9 mouse cellular contexts compared by ENCODE assay signal in genomic region chr7:126587779-126588178, GRCm38 (mm10). TPM values are rescaled to one million over a fixed set of nuclear protein-coding genes. Genes with fewer than 3 reads are reported as not detected.
DNase-seq lines count a peak whose midpoint lies in the region; ATAC-seq and TF ChIP-seq lines count a peak whose summit lies in the region.
"Had no signal": no experiment of that assay in that cellular context is flagged by ENCODE, and none has a peak within 500 bp of the region (broad histone marks: within the 10 kb centered on the region; RNA-seq: fewer than 3 reads in every experiment).

No protein-coding gene starts in this region.

- peaks cover 53% of the 10 kb centered on the region for H3K27me3 ChIP-seq in forebrain, embryonic 10.5 days (ENCODE audit: poor library complexity, severe bottlenecking)
- 0 out of 2 replicates have a peak, but pooled peaks cover 5% of the 10 kb centered on the region for H3K27me3 ChIP-seq in forebrain, embryonic 16.5 days (replicated peaks; ENCODE audit: control insufficient read depth, insufficient read depth, low read length)
- peaks cover 10% of the 10 kb centered on the region for H3K27me3 ChIP-seq in kidney, embryonic 15.5 days

- TF ChIP-seq CTCF in lung, adult 2 months (IDR thresholded peaks at IDR 0.05; ENCODE audit: insufficient read depth, low read length): peak; percentile 48; the same call in 1 of the 2 replicates

- 5% methylated on average over 16 of the region's 16 CpGs for WGBS in forebrain, embryonic 10.5 days
- 2% methylated on average over 16 of the region's 16 CpGs for WGBS in forebrain, embryonic 16.5 days
- 6% methylated on average over 16 of the region's 16 CpGs for WGBS in kidney, embryonic 15.5 days
- WGBS in lung, adult 2 months: 12% methylated on average over 16 of the region's 16 CpGs

- H3K4me2 ChIP-seq in forebrain, embryonic 16.5 days (ENCODE audit: low read length): no peak overlapping the region
- peak overlapping the region; percentile 49 for H3K4me2 ChIP-seq in kidney, embryonic 15.5 days

- no peak for ATAC-seq in forebrain, embryonic 16.5 days
- ATAC-seq in kidney, embryonic 15.5 days (replicated peaks; ENCODE audit: low FRiP score): peak; percentile 49

- H3K27ac ChIP-seq in forebrain, embryonic 10.5 days: peak overlapping the region; percentile 73
- no peak overlapping the region for H3K27ac ChIP-seq in forebrain, embryonic 16.5 days (ENCODE audit: low read length)
- H3K27ac ChIP-seq in kidney, embryonic 15.5 days: no peak overlapping the region

- no peaks in the 10 kb centered on the region for H3K36me3 ChIP-seq in forebrain, embryonic 10.5 days (replicated peaks)
- no peaks in the 10 kb centered on the region for H3K36me3 ChIP-seq in forebrain, embryonic 16.5 days (ENCODE audit: control insufficient read depth, insufficient read depth)
- H3K36me3 ChIP-seq in kidney, embryonic 15.5 days: no peaks in the 10 kb centered on the region
- H3K36me3 ChIP-seq: G1E had no signal

- no peak overlapping the region for H3K9ac ChIP-seq in forebrain, embryonic 16.5 days (replicated peaks; ENCODE audit: low read depth, low read length)
- H3K9ac ChIP-seq in kidney, embryonic 15.5 days: peak overlapping the region; percentile 8; the same call in 1 of the 2 replicates

- no peaks in the 10 kb centered on the region for H3K9me3 ChIP-seq in forebrain, embryonic 10.5 days
- no peaks in the 10 kb centered on the region for H3K9me3 ChIP-seq in forebrain, embryonic 16.5 days (ENCODE audit: control insufficient read depth, low read length)
- H3K9me3 ChIP-seq in kidney, embryonic 15.5 days (replicated peaks): no peaks in the 10 kb centered on the region
- H3K9me3 ChIP-seq: G1E had no signal

- peaks cover 25% of the 10 kb centered on the region for H3K4me1 ChIP-seq in forebrain, embryonic 10.5 days
- 0 out of 2 replicates have a peak, but pooled peaks cover 4% of the 10 kb centered on the region for H3K4me1 ChIP-seq in forebrain, embryonic 16.5 days (replicated peaks; ENCODE audit: control insufficient read depth, insufficient read depth, low read length)
- peaks cover 15% of the 10 kb centered on the region for H3K4me1 ChIP-seq in kidney, embryonic 15.5 days
- H3K4me1 ChIP-seq in lung, adult 2 months (ENCODE audit: control insufficient read depth, insufficient read depth, low read length): no peaks in the 10 kb centered on the region; the same call in 1 of the 2 replicates

- intact Hi-C loops in gastrocnemius, postnatal 14 days (cut with DNase I; ENCODE audit: low total_unique reads): no loop called here

- peak overlapping the region; percentile 40 for H3K4me3 ChIP-seq in forebrain, embryonic 10.5 days
- no peak overlapping the region for H3K4me3 ChIP-seq in forebrain, embryonic 16.5 days (replicated peaks; ENCODE audit: low read length)
- H3K4me3 ChIP-seq in kidney, embryonic 15.5 days (replicated peaks): 0 out of 2 replicates have a peak overlapping the region, but pooled peaks have one; percentile 5
- no peak overlapping the region for H3K4me3 ChIP-seq in lung, adult 2 months (replicated peaks; ENCODE audit: extremely low read depth, low read depth, low read length)

- TF ChIP-seq POLR2A in lung, adult 2 months (IDR thresholded peaks at IDR 0.05; ENCODE audit: borderline replicate concordance, extremely low read depth, low read depth, low read length): no peak

- peak; percentile 78 for DNase-seq in forebrain, embryonic 10.5 days (ENCODE audit: extremely low spot score, low spot score)
- DNase-seq in adrenal gland, postnatal 25 days: peak; percentile 60
- peak; percentile 79 for DNase-seq in gastrocnemius, postnatal 14 days
- DNase-seq in lung, adult 2 months: peak; percentile 50
- DNase-seq in ovary, postnatal 36 days (ENCODE audit: low spot score): peak; percentile 76
- no peak for DNase-seq in adipocyte (ENCODE audit: low spot score)

RNA-seq across cellular contexts. Expression of gene Cln3, which starts 2.2 kb away (rescaled TPM):
- polyA plus RNA-seq in forebrain, embryonic 10.5 days (2016; fragmentation: Nextera tagmentation; extraction: Ambion mirVana): 20.7 and 25.8 TPM in 2 replicates
- polyA plus RNA-seq in forebrain, embryonic 16.5 days (2015; fragmentation: Nextera tagmentation; extraction: Ambion mirVana): 34.4 and 37.3 TPM in 2 replicates
- total RNA-seq in adrenal gland, postnatal 25 days (2021): 31.7 and 42.7 TPM in 2 replicates
- 1 to 10 TPM; 6.5 to 7.6 TPM for total RNA-seq in gastrocnemius, postnatal 14 days (2021)
- 36.0 and 38.8 TPM in 2 replicates for polyA plus RNA-seq in kidney, embryonic 15.5 days (2015; fragmentation: Nextera tagmentation; extraction: Ambion mirVana)
- polyA plus RNA-seq in lung, adult 2 months (2012; rRNA removed): 63.8 and 104 TPM in 2 replicates

RNA-seq across cellular contexts. Expression of gene Apobr, which starts 3.0 kb away (rescaled TPM):
- 0.67 and 0.79 TPM in 2 replicates for polyA plus RNA-seq in forebrain, embryonic 10.5 days (2016; fragmentation: Nextera tagmentation; extraction: Ambion mirVana)
- 0.29 and 0.77 TPM in 2 replicates for polyA plus RNA-seq in forebrain, embryonic 16.5 days (2015; fragmentation: Nextera tagmentation; extraction: Ambion mirVana)
- 1.4 and 3.2 TPM in 2 replicates for total RNA-seq in adrenal gland, postnatal 25 days (2021)
- total RNA-seq in gastrocnemius, postnatal 14 days (2021): under 1 TPM; 0.55 to 0.88 TPM
- 0.72 and 0.82 TPM in 2 replicates for polyA plus RNA-seq in kidney, embryonic 15.5 days (2015; fragmentation: Nextera tagmentation; extraction: Ambion mirVana)
- polyA plus RNA-seq in lung, adult 2 months (2012; rRNA removed): 17.6 and 18.1 TPM in 2 replicates

RNA-seq across cellular contexts. Expression of gene Il27, which starts 7.0 kb away (rescaled TPM):
- polyA plus RNA-seq in forebrain, embryonic 10.5 days (2016; fragmentation: Nextera tagmentation; extraction: Ambion mirVana): not detected in 2 replicates
- not detected in 2 replicates for polyA plus RNA-seq in forebrain, embryonic 16.5 days (2015; fragmentation: Nextera tagmentation; extraction: Ambion mirVana)
- not detected in 2 replicates for total RNA-seq in adrenal gland, postnatal 25 days (2021)
- not detected for total RNA-seq in gastrocnemius, postnatal 14 days (2021)
- not detected in 2 replicates for polyA plus RNA-seq in kidney, embryonic 15.5 days (2015; fragmentation: Nextera tagmentation; extraction: Ambion mirVana)
- polyA plus RNA-seq in lung, adult 2 months (2012; rRNA removed): 0.43 and 0.79 TPM in 2 replicates
- total RNA-seq: G1E had no signal
- polyA plus RNA-seq: G1E had no signal

RNA-seq across cellular contexts. Expression of gene Eif3c, which starts 21.6 kb away (rescaled TPM):
- 230 and 233 TPM in 2 replicates for polyA plus RNA-seq in forebrain, embryonic 10.5 days (2016; fragmentation: Nextera tagmentation; extraction: Ambion mirVana)
- 181 and 190 TPM in 2 replicates for polyA plus RNA-seq in forebrain, embryonic 16.5 days (2015; fragmentation: Nextera tagmentation; extraction: Ambion mirVana)
- total RNA-seq in adrenal gland, postnatal 25 days (2021): 256 and 282 TPM in 2 replicates
- total RNA-seq in gastrocnemius, postnatal 14 days (2021): 100 to 1,000 TPM; 135 to 136 TPM
- 231 and 236 TPM in 2 replicates for polyA plus RNA-seq in kidney, embryonic 15.5 days (2015; fragmentation: Nextera tagmentation; extraction: Ambion mirVana)
- polyA plus RNA-seq in lung, adult 2 months (2012; rRNA removed): 71.6 and 83.9 TPM in 2 replicates

RNA-seq across cellular contexts. Expression of gene Nupr1, which starts 42.9 kb away (rescaled TPM):
- 1.3 and 2.0 TPM in 2 replicates for polyA plus RNA-seq in forebrain, embryonic 10.5 days (2016; fragmentation: Nextera tagmentation; extraction: Ambion mirVana)
- polyA plus RNA-seq in forebrain, embryonic 16.5 days (2015; fragmentation: Nextera tagmentation; extraction: Ambion mirVana): 5.2 and 5.7 TPM in 2 replicates
- 12.1 and 20.7 TPM in 2 replicates for total RNA-seq in adrenal gland, postnatal 25 days (2021)
- 10 to 100 TPM; 15.4 to 18.3 TPM for total RNA-seq in gastrocnemius, postnatal 14 days (2021)
- 9.7 and 13.6 TPM in 2 replicates for polyA plus RNA-seq in kidney, embryonic 15.5 days (2015; fragmentation: Nextera tagmentation; extraction: Ambion mirVana)
- 48.1 and 102 TPM in 2 replicates for polyA plus RNA-seq in lung, adult 2 months (2012; rRNA removed)

Comparison
In these comparisons a context has a peak if more than half of its experiments do, and no peak if none do; other contexts are left out.
1. H3K4me3 ChIP-seq: peak in forebrain, embryonic 10.5 days (single experiment) and kidney, embryonic 15.5 days (single experiment); none in forebrain, embryonic 16.5 days (single experiment) and lung, adult 2 months (single experiment).
2. RNA of gene Apobr, which starts 3.0 kb away (polyA plus RNA-seq): 17.6 to 18.1 TPM in lung, adult 2 months; 0.72 to 0.82 TPM in kidney, embryonic 15.5 days, 0.29 to 0.77 TPM in forebrain, embryonic 16.5 days and 0.67 to 0.79 TPM in forebrain, embryonic 10.5 days; every median in the first group is over 10 times any median in the second.